Mouse (Mus musculus): ENCODE data around the gene Ocel1.
A peak's percentile ranks its signal among the peaks of the same experiment; 100 is the strongest.

Gene Ocel1

GRCm38 (mm10) chr8:71379512-71380075 lies 8.5 kb downstream of the Ocel1 start:
- DNase-seq (ENCODE audit: low read depth, low spot score) = no peak

DNA sequence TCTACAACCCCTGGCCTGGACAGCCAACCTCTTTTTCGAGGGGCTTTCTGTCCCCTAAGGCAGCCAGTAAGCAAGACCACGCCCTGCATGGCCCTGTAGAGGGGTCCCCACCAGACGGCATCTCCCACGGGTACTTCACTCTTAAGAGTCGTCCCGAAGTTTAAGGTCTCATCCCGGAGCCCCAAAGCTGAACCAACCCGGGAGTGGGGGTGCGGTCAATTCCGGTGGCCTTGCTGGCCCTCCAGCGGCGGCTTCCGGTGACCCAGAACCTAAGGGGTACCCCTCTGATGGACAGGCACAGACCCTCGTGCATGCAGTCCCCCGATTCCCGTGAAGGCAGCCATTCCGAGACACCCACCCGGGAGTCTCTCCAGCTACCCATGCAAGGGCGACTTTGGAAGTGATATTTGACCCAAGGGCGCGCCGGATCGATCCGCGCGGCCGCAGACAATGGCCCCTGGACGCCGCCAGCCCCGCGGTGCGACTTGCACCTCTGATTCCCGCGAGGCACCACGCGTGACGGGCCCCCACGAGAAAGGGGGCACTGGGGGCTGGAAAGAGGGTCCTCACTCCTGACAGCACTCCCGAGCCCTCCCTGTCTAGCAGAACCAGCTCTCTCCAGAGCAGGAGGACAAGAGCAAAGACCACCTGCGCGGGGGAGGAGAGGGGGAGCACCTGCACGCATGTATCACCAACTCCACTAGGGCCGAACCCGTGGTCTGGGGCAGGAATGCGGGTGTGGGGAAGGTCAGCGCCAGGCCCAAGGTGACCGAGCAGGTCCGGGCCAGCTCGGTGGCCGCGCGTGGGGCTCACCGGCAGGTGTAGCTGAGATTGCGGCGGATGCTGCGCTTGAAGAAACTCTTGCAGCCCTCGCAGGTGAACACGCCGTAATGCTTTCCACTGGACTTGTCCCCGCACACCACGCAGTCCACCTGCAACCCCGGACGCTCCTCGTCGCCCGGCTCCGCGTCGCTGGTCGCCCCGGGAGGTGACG lies 9.4 kb downstream of the Ocel1 start:
- DNase-seq (ENCODE audit: low read depth, low spot score) = no peak

- DNase-seq (ENCODE audit: low read depth, low spot score) = no peak
Measured at GRCm38 (mm10) chr8:71381421-71381970, 10.4 kb downstream of the Ocel1 start, which contains the start of gene Nr2f6. Nr2f6 (minus strand) TSS chr8:71381960.

GRCm38 (mm10) chr8:71381971-71382961 lies 11.2 kb downstream of the Ocel1 start:
- no peak for DNase-seq (ENCODE audit: low read depth, low spot score)

GRCm38 (mm10) chr8:71383396-71383795 lies 12.3 kb downstream of the Ocel1 start:
- DNase-seq (ENCODE audit: low read depth, low spot score) = no peak

- no peak for DNase-seq (ENCODE audit: low read depth, low spot score)
Measured at GRCm38 (mm10) chr8:71383860-71384259, 12.8 kb downstream of the Ocel1 start.

- DNase-seq (ENCODE audit: low read depth, low spot score) = no peak
Measured at GRCm38 (mm10) chr8:71385212-71385835, 14.2 kb downstream of the Ocel1 start.

DNA sequence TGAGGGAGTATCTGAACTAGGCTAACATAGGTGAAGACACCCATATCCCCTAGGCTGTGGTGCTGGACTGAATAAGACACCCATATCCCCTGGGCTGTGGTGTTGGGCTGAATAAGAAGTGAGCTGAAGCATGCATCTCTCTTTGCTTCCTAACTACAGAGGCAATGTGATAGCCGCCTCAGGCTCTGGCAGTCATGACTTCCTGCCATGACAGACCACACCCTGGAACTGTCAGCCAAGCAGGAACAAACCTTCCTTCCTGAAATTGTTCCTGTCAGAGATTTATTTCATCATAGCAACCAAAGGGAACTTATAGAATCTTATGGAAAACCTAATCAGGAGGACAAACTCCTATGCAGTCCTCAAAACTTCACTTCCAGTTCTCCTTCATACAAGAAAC lies 17.2 kb downstream of the Ocel1 start:
- no peak for DNase-seq (ENCODE audit: low read depth, low spot score)

DNA sequence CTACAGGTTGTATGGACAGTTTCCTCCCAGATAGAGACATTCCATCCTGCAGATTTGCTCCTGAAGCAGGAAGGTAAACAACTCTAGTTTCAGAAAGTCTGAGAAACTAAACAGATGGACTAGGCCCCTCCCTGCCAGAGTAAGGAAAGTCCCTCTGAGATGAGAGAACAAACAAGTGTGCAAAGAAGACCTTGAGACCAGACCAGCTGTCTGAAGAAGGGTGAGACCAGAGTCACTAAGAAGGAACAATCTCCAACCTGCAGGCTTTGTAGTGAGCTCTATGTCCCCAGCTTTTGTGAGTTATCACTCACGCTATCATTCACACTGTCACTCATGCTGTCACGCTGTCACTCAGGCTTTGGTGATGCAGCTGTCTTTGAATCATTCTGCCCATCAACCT lies 20.6 kb downstream of the Ocel1 start:
- DNase-seq (ENCODE audit: low read depth, low spot score) = no peak

GRCm38 (mm10) chr8:71392391-71392790 lies 21.3 kb downstream of the Ocel1 start:
- no peak for DNase-seq (ENCODE audit: low read depth, low spot score)

DNA sequence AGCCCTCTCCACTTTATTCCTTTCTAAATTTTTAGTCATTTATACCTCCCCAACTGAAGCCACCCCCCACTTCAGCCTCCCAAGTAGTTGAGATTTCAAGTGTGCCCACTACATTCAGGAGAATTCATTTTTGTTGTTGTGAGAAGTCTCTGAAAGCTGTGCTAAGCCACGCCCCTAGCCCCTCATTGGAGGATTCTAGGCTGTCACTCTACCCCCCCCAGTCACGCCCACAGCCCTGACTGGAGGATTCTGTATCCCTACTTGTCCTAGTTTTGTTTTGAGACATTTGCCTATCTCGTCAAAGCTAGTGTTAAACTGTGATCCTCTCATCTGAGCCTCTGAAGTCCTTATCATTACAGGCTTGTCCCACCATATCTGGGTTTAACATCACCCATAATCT lies 21.8 kb downstream of the Ocel1 start:
- no peak for DNase-seq (ENCODE audit: low read depth, low spot score)

DNA sequence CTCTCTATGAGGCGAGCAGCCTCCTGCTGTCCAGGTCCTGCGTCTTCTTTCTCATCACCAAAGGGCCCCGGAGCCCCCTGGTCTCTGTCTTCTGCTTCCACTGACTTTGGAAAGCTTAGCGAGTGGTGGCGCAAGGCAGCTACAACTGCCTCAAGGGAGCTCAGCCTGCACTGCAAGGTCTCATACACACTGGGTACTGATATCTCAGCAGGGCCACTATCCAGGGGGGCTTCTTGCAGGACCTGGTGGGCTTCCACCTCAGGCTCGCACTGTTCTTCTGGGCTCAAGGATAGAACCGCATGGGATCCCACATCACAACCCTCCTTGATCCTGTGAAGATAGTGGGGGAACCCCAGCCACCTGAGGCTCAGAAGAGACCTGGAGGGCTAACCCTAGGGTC lies 23.4 kb downstream of the Ocel1 start:
- DNase-seq (ENCODE audit: low read depth, low spot score) = no peak

DNA sequence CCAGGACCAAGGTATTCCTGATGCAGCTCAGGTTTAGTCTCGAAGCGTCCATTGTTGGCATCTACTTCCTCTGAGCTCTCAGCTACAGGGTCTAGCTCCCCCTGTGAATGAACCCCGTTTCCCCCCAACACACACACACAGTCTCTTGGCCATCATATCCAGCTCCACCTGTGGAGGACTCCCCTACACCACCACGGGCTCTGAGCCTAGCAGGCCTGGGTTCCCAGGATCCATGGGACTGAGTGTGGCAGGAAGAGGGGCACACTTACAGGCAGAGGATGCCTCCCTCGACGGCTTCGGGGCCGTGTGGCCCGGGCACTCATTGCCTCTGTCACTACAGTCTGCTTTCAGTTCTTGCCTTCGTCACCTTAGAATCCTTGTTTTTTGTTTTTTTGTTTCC lies 24.0 kb downstream of the Ocel1 start:
- no peak for DNase-seq (ENCODE audit: low read depth, low spot score)

- no peak for DNase-seq (ENCODE audit: low read depth, low spot score)
Measured at GRCm38 (mm10) chr8:71395629-71396028, 24.5 kb downstream of the Ocel1 start, which contains the start of gene Ushbp1. Ushbp1 (minus strand) TSS chr8:71395802.

DNA sequence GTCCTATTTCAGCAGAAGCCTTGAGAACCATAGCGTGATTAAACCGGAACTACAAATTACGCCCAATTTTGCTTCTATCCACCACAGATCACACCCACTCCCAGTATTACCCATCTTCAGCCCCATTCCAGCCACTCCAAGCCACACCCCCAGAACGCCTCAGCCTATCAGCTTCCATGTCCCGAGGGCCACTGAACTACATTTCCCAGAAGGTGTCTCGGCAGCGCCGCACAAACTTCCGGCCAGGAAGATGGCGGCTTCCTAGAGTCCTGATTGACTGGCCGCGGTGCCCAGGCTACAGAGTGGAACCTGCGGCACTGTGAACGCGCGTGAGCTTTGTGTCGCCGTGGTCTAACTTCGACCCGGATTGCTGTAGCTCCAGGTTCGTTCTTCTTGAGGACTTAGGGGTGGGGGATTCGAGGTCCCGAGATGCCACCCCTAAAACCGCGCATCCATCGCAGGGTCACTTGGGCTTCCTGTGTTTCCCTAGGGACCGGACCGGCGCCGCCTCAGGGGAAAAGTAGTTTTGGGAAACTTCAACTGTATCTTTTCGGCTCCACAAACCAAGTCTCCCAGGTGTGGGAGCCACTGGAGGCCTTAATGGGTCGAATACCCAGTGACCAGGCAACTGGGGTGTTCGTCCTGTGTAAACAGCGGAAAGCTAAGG lies 25.7 kb downstream of the Ocel1 start, which contains the start of gene Babam1:
Gene Babam1 (plus strand): TSS at position 223 of the 667 bp plus-strand sequence.
- DNase-seq (ENCODE audit: low read depth, low spot score) = peak; percentile 98

DNA sequence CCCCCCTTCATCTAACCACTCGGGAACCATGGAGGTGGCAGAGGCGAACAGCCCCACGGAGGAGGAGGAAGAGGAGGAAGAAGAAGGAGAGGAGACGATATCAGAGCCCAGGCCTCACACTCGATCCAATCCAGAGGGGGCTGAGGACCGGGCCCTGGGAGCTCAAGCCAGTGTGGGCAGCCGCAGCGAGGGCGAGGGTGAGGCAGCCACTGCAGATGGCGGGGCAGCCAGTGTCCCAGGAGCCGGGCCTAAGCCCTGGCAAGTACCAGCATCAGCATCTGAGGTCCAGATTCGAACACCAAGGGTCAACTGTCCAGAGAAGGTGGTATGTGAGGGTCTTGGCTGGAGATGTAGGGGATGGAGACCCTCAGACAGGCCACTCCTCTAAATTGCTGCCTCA lies 26.6 kb downstream of the Ocel1 start:
- no peak for DNase-seq (ENCODE audit: low read depth, low spot score)

GRCm38 (mm10) chr8:71400826-71401225 lies 29.7 kb downstream of the Ocel1 start:
- DNase-seq (ENCODE audit: low read depth, low spot score) = no peak

DNA sequence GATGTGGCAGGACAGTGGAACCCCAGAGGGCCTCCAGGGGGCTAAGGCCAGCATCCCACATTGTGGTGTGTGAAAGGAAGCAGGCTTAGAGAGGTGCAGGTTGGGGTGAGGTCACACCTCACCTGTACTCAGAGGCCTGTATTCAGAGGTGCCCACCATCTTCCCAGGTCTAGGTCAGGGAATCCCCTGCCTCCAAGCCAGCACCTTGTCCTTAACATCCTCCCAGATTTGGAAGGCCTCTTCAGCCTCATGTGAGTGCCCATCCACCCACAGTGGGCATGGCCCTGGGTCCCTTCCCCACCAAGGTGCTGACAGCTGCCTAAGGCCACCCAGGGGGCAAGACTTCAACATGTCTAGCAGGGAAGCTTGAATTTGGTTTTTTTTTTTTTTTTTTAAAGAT lies 30.4 kb downstream of the Ocel1 start:
- DNase-seq (ENCODE audit: low read depth, low spot score) = no peak

GRCm38 (mm10) chr8:71402446-71402964 lies 31.4 kb downstream of the Ocel1 start:
- DNase-seq (ENCODE audit: low read depth, low spot score) = no peak

All from telencephalon, adult 2 months (tissue).